Comparison of ENCODE assay signal across 8 mouse cellular contexts in genomic region chr13:46218101-46218701, GRCm38 (mm10). TPM values are rescaled to one million over a fixed set of nuclear protein-coding genes. Genes with fewer than 3 reads are reported as not detected.
A peak's percentile ranks its signal among the peaks of the same experiment; 100 is the strongest.
DNase-seq lines count a peak whose midpoint lies in the region; ATAC-seq and TF ChIP-seq lines count a peak whose summit lies in the region.

No protein-coding gene starts in this region.

- no peaks in the 10 kb centered on the region for H3K27me3 ChIP-seq in embryonic facial prominence, embryonic 11.5 days (ENCODE audit: control insufficient read depth, insufficient read depth, low read length)
- H3K27me3 ChIP-seq in embryonic facial prominence, embryonic 10.5 days (replicated peaks; ENCODE audit: low read depth, poor library complexity, severe bottlenecking): no peaks in the 10 kb centered on the region
- H3K27me3 ChIP-seq in forebrain, embryonic 14.5 days (replicated peaks; ENCODE audit: control insufficient read depth, insufficient read depth, low read length): no peaks in the 10 kb centered on the region
- H3K27me3 ChIP-seq in hindbrain, postnatal 0 days (ENCODE audit: insufficient read depth, low read length): no peaks in the 10 kb centered on the region

- no peaks in the 10 kb centered on the region for H3K9me3 ChIP-seq in embryonic facial prominence, embryonic 11.5 days (replicated peaks; ENCODE audit: control insufficient read depth, low read length)
- no peaks in the 10 kb centered on the region for H3K9me3 ChIP-seq in embryonic facial prominence, embryonic 10.5 days
- no peaks in the 10 kb centered on the region for H3K9me3 ChIP-seq in forebrain, embryonic 14.5 days (replicated peaks; ENCODE audit: control insufficient read depth, low read length)
- H3K9me3 ChIP-seq in hindbrain, postnatal 0 days (ENCODE audit: low read length): no peaks in the 10 kb centered on the region

- peak; percentile 19 for DNase-seq in embryonic facial prominence, embryonic 11.5 days (ENCODE audit: low spot score)
- no peak for DNase-seq in embryonic facial prominence, embryonic 10.5 days (ENCODE audit: low spot score)
- DNase-seq in adrenal gland, postnatal 14 days: peak; percentile 80
- peak; percentile 92 for DNase-seq in forebrain, embryonic 14.5 days (ENCODE audit: low spot score)
- DNase-seq in hindbrain, postnatal 0 days (ENCODE audit: low spot score): peak; percentile 89
- peak; percentile 49 to 84 for DNase-seq in left cerebral cortex, adult 8-10 months (ENCODE audit: low spot score in 2 of 2)
- DNase-seq in right cerebral cortex, adult 18-20 months: peak; percentile 74
- no peak for DNase-seq in spleen, adult 18-20 months

- no peak overlapping the region for H3K9ac ChIP-seq in embryonic facial prominence, embryonic 11.5 days (replicated peaks; ENCODE audit: low read length)
- H3K9ac ChIP-seq in forebrain, embryonic 14.5 days (ENCODE audit: low read length): peak overlapping the region; percentile 53
- peak overlapping the region; percentile 33; the same call in 1 of the 2 replicates for H3K9ac ChIP-seq in hindbrain, postnatal 0 days (replicated peaks; ENCODE audit: low read length)

- no peaks in the 10 kb centered on the region for H3K36me3 ChIP-seq in embryonic facial prominence, embryonic 11.5 days (replicated peaks; ENCODE audit: control insufficient read depth, insufficient read depth, low read depth, low read length)
- H3K36me3 ChIP-seq in embryonic facial prominence, embryonic 10.5 days (replicated peaks): no peaks in the 10 kb centered on the region
- H3K36me3 ChIP-seq in forebrain, embryonic 14.5 days (ENCODE audit: control insufficient read depth, insufficient read depth, low read length): no peaks in the 10 kb centered on the region
- no peaks in the 10 kb centered on the region for H3K36me3 ChIP-seq in hindbrain, postnatal 0 days (ENCODE audit: insufficient read depth, low read length)

- ATAC-seq in embryonic facial prominence, embryonic 11.5 days (replicated peaks; ENCODE audit: insufficient number of reproducible peaks, low FRiP score, low TSS enrichment, low read depth): no peak
- ATAC-seq in forebrain, embryonic 14.5 days: peak; percentile 84
- ATAC-seq in hindbrain, postnatal 0 days: peak; percentile 72; the same call in 1 of the 2 replicates

- no peak overlapping the region for H3K4me2 ChIP-seq in embryonic facial prominence, embryonic 11.5 days (ENCODE audit: low read depth, low read length)
- H3K4me2 ChIP-seq in forebrain, embryonic 14.5 days (ENCODE audit: low read length): peak overlapping the region; percentile 67
- H3K4me2 ChIP-seq in hindbrain, postnatal 0 days (ENCODE audit: low read depth, low read length): peak overlapping the region; percentile 55

- no peak for TF ChIP-seq CTCF in hindbrain, postnatal 0 days (IDR thresholded peaks at IDR 0.05; ENCODE audit: low read depth)

- H3K4me1 ChIP-seq in embryonic facial prominence, embryonic 11.5 days (ENCODE audit: control insufficient read depth, insufficient read depth, low read length): no peaks in the 10 kb centered on the region; the same call in 1 of the 2 replicates
- peaks cover 14% of the 10 kb centered on the region for H3K4me1 ChIP-seq in embryonic facial prominence, embryonic 10.5 days
- H3K4me1 ChIP-seq in forebrain, embryonic 14.5 days (ENCODE audit: control insufficient read depth, insufficient read depth, low read length): peaks cover 16% of the 10 kb centered on the region
- no peaks in the 10 kb centered on the region for H3K4me1 ChIP-seq in hindbrain, postnatal 0 days (ENCODE audit: insufficient read depth, low read length)

- WGBS in embryonic facial prominence, embryonic 11.5 days: 78% methylated on average over 20 of the region's 20 CpGs
- 82% methylated on average over 20 of the region's 20 CpGs for WGBS in embryonic facial prominence, embryonic 10.5 days
- 18% methylated on average over 20 of the region's 20 CpGs for WGBS in forebrain, embryonic 14.5 days
- WGBS in hindbrain, postnatal 0 days: 21% methylated on average over 20 of the region's 20 CpGs

- no peak overlapping the region for H3K27ac ChIP-seq in embryonic facial prominence, embryonic 11.5 days (replicated peaks; ENCODE audit: low read depth, low read length)
- H3K27ac ChIP-seq in embryonic facial prominence, embryonic 10.5 days (replicated peaks): no peak overlapping the region
- H3K27ac ChIP-seq in forebrain, embryonic 14.5 days (ENCODE audit: low read depth, low read length): peak overlapping the region; percentile 67
- H3K27ac ChIP-seq in hindbrain, postnatal 0 days: peak overlapping the region; percentile 51; the same call in 1 of the 2 replicates

- no peak overlapping the region for H3K4me3 ChIP-seq in embryonic facial prominence, embryonic 11.5 days (ENCODE audit: low read depth, low read length)
- H3K4me3 ChIP-seq in embryonic facial prominence, embryonic 10.5 days: no peak overlapping the region
- peak overlapping the region; percentile 24 for H3K4me3 ChIP-seq in forebrain, embryonic 14.5 days (ENCODE audit: low read depth, low read length)
- H3K4me3 ChIP-seq in hindbrain, postnatal 0 days (ENCODE audit: low read length): peak overlapping the region; percentile 25

RNA-seq across cellular contexts. Expression of gene Stmnd1, which starts 55.3 kb away (rescaled TPM):
- 0.31 TPM in 1 of 2 replicates, not detected in the other for polyA plus RNA-seq in embryonic facial prominence, embryonic 11.5 days (2014; fragmentation: Nextera tagmentation; extraction: Ambion mirVana)
- 0.11 TPM in 2 replicates for polyA plus RNA-seq in embryonic facial prominence, embryonic 10.5 days (2016; fragmentation: Nextera tagmentation; extraction: Ambion mirVana)
- total RNA-seq in adrenal gland, postnatal 14 days (2021): 0.26 TPM in 1 of 2 replicates, not detected in the other
- polyA plus RNA-seq in forebrain, embryonic 14.5 days (2014; fragmentation: Nextera tagmentation; extraction: Ambion mirVana): not detected in 2 replicates
- total RNA-seq in hindbrain, postnatal 0 days (2014; rRNA removed): not detected in 2 replicates
- polyA plus RNA-seq in hindbrain, postnatal 0 days (2015; fragmentation: Nextera tagmentation; extraction: Ambion mirVana): 0.31 TPM in 1 of 2 replicates, not detected in the other
- not detected for total RNA-seq in left cerebral cortex, adult 8-10 months (2022)

Comparison
In these comparisons a context has a peak if more than half of its experiments do, and no peak if none do; other contexts are left out.
1. DNase-seq: peak in embryonic facial prominence, embryonic 11.5 days (single experiment), adrenal gland, postnatal 14 days (single experiment), forebrain, embryonic 14.5 days (single experiment), hindbrain, postnatal 0 days (single experiment), left cerebral cortex, adult 8-10 months (2 of 2) and right cerebral cortex, adult 18-20 months (single experiment); none in embryonic facial prominence, embryonic 10.5 days (single experiment) and spleen, adult 18-20 months (0 of 2).
2. H3K27ac ChIP-seq: peak in forebrain, embryonic 14.5 days (single experiment) and hindbrain, postnatal 0 days (single experiment); none in embryonic facial prominence, embryonic 11.5 days (single experiment) and embryonic facial prominence, embryonic 10.5 days (single experiment).
3. H3K4me3 ChIP-seq: peak in forebrain, embryonic 14.5 days (single experiment) and hindbrain, postnatal 0 days (single experiment); none in embryonic facial prominence, embryonic 11.5 days (single experiment) and embryonic facial prominence, embryonic 10.5 days (single experiment).